Mouse (Mus musculus): ENCODE data around the gene Sohlh1. TPM values are rescaled to one million over a fixed set of nuclear protein-coding genes. Genes with fewer than 3 reads are reported as not detected.

Gene Sohlh1
- not detected in 2 replicates for polyA plus RNA-seq (2016; fragmentation: Nextera tagmentation; extraction: Ambion mirVana)

- peaks cover 8% of the 10 kb centered on the region; the same call in 1 of the 2 replicates for H3K9me3 ChIP-seq (replicated peaks)
- H3K27me3 ChIP-seq (replicated peaks) = peaks cover 26% of the 10 kb centered on the region
- no peak within 1 kb of the TSS for H3K27ac ChIP-seq (ENCODE audit: poor library complexity, severe bottlenecking)
- no peaks in the 10 kb centered on the region for H3K4me1 ChIP-seq (replicated peaks)
- H3K36me3 ChIP-seq = no peaks in the 10 kb centered on the region
- H3K4me3 ChIP-seq = no peak within 1 kb of the TSS
- ATAC-seq (ENCODE audit: insufficient number of reproducible peaks, low FRiP score) = no peak
- no peak within 1 kb of the TSS for H3K4me2 ChIP-seq
- no peak within 1 kb of the TSS for H3K9ac ChIP-seq
- WGBS = 73% methylated on average over 16 of the region's 16 CpGs
Observed at GRCm38 (mm10) chr2:25847226-25847625, at the start of gene Sohlh1. Gene Sohlh1, minus strand, starts transcription at chr2:25847248.

- Histone ChIP-seq H3K27me3 (replicated peaks) (peaks cover 10% of the 10 kb centered on the region; the same call in 1 of the 2 replicates), H3K9me3 (replicated peaks) (no peaks in the 10 kb centered on the region), H3K4me2 (no peak overlapping the region), H3K27ac (ENCODE audit: poor library complexity, severe bottlenecking) (no peak overlapping the region), H3K9ac (no peak overlapping the region), H3K4me1 (replicated peaks) (no peaks in the 10 kb centered on the region), H3K36me3 (no peaks in the 10 kb centered on the region), H3K4me3 (no peak overlapping the region)
- WGBS = 74% methylated on average over 7 of the region's 7 CpGs
- ATAC-seq (ENCODE audit: insufficient number of reproducible peaks, low FRiP score) = no peak
Observed at GRCm38 (mm10) chr2:25892440-25892839, 45.4 kb upstream of the Sohlh1 start.

- peaks cover 21% of the 10 kb centered on the region; the same call in 1 of the 2 replicates for H3K27me3 ChIP-seq (replicated peaks)
- H3K9me3 ChIP-seq (replicated peaks) = no peaks in the 10 kb centered on the region
- ATAC-seq (ENCODE audit: insufficient number of reproducible peaks, low FRiP score) = no peak
- WGBS = 50% methylated on average over 5 of the region's 5 CpGs
- no peak overlapping the region for H3K9ac ChIP-seq
- no peak overlapping the region for H3K4me2 ChIP-seq
- no peaks in the 10 kb centered on the region for H3K36me3 ChIP-seq
- no peaks in the 10 kb centered on the region for H3K4me1 ChIP-seq (replicated peaks)
- no peak overlapping the region for H3K27ac ChIP-seq (ENCODE audit: poor library complexity, severe bottlenecking)
- no peak overlapping the region for H3K4me3 ChIP-seq
Observed at GRCm38 (mm10) chr2:25888144-25888543, 41.1 kb upstream of the Sohlh1 start.

- H3K27me3 ChIP-seq (replicated peaks) = peaks cover 21% of the 10 kb centered on the region; the same call in 1 of the 2 replicates
- ATAC-seq (ENCODE audit: insufficient number of reproducible peaks, low FRiP score) = no peak
- H3K27ac ChIP-seq (ENCODE audit: poor library complexity, severe bottlenecking) = no peak overlapping the region
- H3K36me3 ChIP-seq = no peaks in the 10 kb centered on the region
- no peaks in the 10 kb centered on the region for H3K9me3 ChIP-seq (replicated peaks)
- no peak overlapping the region for H3K9ac ChIP-seq
- no peak overlapping the region for H3K4me3 ChIP-seq
- no peaks in the 10 kb centered on the region for H3K4me1 ChIP-seq (replicated peaks)
- WGBS = 58% methylated on average over 8 of the region's 8 CpGs
- H3K4me2 ChIP-seq = no peak overlapping the region
Observed at GRCm38 (mm10) chr2:25887226-25887625, 40.2 kb upstream of the Sohlh1 start.

GRCm38 (mm10) chr2:25884756-25885155 is 37.7 kb upstream of the Sohlh1 start:
- Histone ChIP-seq H3K4me3 (no peak overlapping the region), H3K9ac (no peak overlapping the region), H3K36me3 (no peaks in the 10 kb centered on the region), H3K27ac (ENCODE audit: poor library complexity, severe bottlenecking) (no peak overlapping the region), H3K4me1 (replicated peaks) (no peaks in the 10 kb centered on the region), H3K27me3 (replicated peaks) (peaks cover 25% of the 10 kb centered on the region), H3K9me3 (replicated peaks) (no peaks in the 10 kb centered on the region), H3K4me2 (no peak overlapping the region)
- 76% methylated on average over 3 of the region's 3 CpGs for WGBS
- no peak for ATAC-seq (ENCODE audit: insufficient number of reproducible peaks, low FRiP score)

- Histone ChIP-seq H3K36me3 (no peaks in the 10 kb centered on the region), H3K9ac (no peak overlapping the region), H3K9me3 (replicated peaks) (no peaks in the 10 kb centered on the region), H3K4me2 (no peak overlapping the region), H3K4me3 (no peak overlapping the region), H3K27ac (ENCODE audit: poor library complexity, severe bottlenecking) (no peak overlapping the region), H3K4me1 (replicated peaks) (peaks cover 5% of the 10 kb centered on the region; the same call in 1 of the 2 replicates), H3K27me3 (replicated peaks) (peaks cover 50% of the 10 kb centered on the region)
- ATAC-seq (ENCODE audit: insufficient number of reproducible peaks, low FRiP score) = no peak
- 56% methylated on average over 1 of the region's 1 CpGs for WGBS
Observed at GRCm38 (mm10) chr2:25882276-25882675, 35.2 kb upstream of the Sohlh1 start.

- peaks cover 68% of the 10 kb centered on the region for H3K27me3 ChIP-seq (replicated peaks)
- 57% methylated on average over 4 of the region's 4 CpGs for WGBS
Observed at GRCm38 (mm10) chr2:25879061-25879460, 32.0 kb upstream of the Sohlh1 start.

GRCm38 (mm10) chr2:25878516-25878915 is 31.5 kb upstream of the Sohlh1 start:
- H3K36me3 ChIP-seq = no peaks in the 10 kb centered on the region
- 64% methylated on average over 2 of the region's 2 CpGs for WGBS
- no peak overlapping the region for H3K4me2 ChIP-seq
- H3K4me1 ChIP-seq (replicated peaks) = peaks cover 5% of the 10 kb centered on the region; the same call in 1 of the 2 replicates
- ATAC-seq (ENCODE audit: insufficient number of reproducible peaks, low FRiP score) = no peak
- H3K4me3 ChIP-seq = no peak overlapping the region
- H3K27ac ChIP-seq (ENCODE audit: poor library complexity, severe bottlenecking) = no peak overlapping the region
- H3K27me3 ChIP-seq (replicated peaks) = peaks cover 70% of the 10 kb centered on the region
- no peak overlapping the region for H3K9ac ChIP-seq
- H3K9me3 ChIP-seq (replicated peaks) = no peaks in the 10 kb centered on the region

More at GRCm38 (mm10) chr2:25879061-25879460, 32.0 kb upstream of the Sohlh1 start:
- Histone ChIP-seq H3K9ac (no peak overlapping the region), H3K4me3 (no peak overlapping the region), H3K4me1 (replicated peaks) (peaks cover 5% of the 10 kb centered on the region; the same call in 1 of the 2 replicates), H3K4me2 (no peak overlapping the region), H3K27ac (ENCODE audit: poor library complexity, severe bottlenecking) (no peak overlapping the region), H3K9me3 (replicated peaks) (no peaks in the 10 kb centered on the region), H3K36me3 (no peaks in the 10 kb centered on the region)
- ATAC-seq (ENCODE audit: insufficient number of reproducible peaks, low FRiP score) = no peak

- peaks cover 72% of the 10 kb centered on the region for H3K27me3 ChIP-seq (replicated peaks)
- peaks cover 5% of the 10 kb centered on the region; the same call in 1 of the 2 replicates for H3K4me1 ChIP-seq (replicated peaks)
- 3% methylated on average over 49 of the region's 49 CpGs for WGBS
- no peak overlapping the region for H3K27ac ChIP-seq (ENCODE audit: poor library complexity, severe bottlenecking)
- H3K9ac ChIP-seq = no peak overlapping the region
- H3K36me3 ChIP-seq = no peaks in the 10 kb centered on the region
- no peaks in the 10 kb centered on the region for H3K9me3 ChIP-seq (replicated peaks)
- H3K4me3 ChIP-seq = peak overlapping the region; percentile 31
- ATAC-seq (ENCODE audit: insufficient number of reproducible peaks, low FRiP score) = no peak
- peak overlapping the region; percentile 59 for H3K4me2 ChIP-seq
Observed at GRCm38 (mm10) chr2:25877736-25878268, 30.8 kb upstream of the Sohlh1 start.

- H3K27me3 ChIP-seq (replicated peaks) = peaks cover 76% of the 10 kb centered on the region
- peak overlapping the region; percentile 59 for H3K4me2 ChIP-seq
- no peaks in the 10 kb centered on the region for H3K36me3 ChIP-seq
- H3K27ac ChIP-seq (ENCODE audit: poor library complexity, severe bottlenecking) = no peak overlapping the region
- no peak overlapping the region for H3K9ac ChIP-seq
- no peak for ATAC-seq (ENCODE audit: insufficient number of reproducible peaks, low FRiP score)
- H3K9me3 ChIP-seq (replicated peaks) = no peaks in the 10 kb centered on the region
- peak overlapping the region; percentile 31 for H3K4me3 ChIP-seq
- H3K4me1 ChIP-seq (replicated peaks) = peaks cover 5% of the 10 kb centered on the region; the same call in 1 of the 2 replicates
- 33% methylated on average over 7 of the region's 7 CpGs for WGBS
Observed at GRCm38 (mm10) chr2:25877250-25877735, 30.2 kb upstream of the Sohlh1 start.

GRCm38 (mm10) chr2:25866656-25867055 is 19.6 kb upstream of the Sohlh1 start:
- 40% methylated on average over 5 of the region's 5 CpGs for WGBS
- peaks cover 81% of the 10 kb centered on the region for H3K27me3 ChIP-seq (replicated peaks)

More at GRCm38 (mm10) chr2:25866656-25867055, 19.6 kb upstream of the Sohlh1 start:
- H3K36me3 ChIP-seq = no peaks in the 10 kb centered on the region
- H3K4me2 ChIP-seq = no peak overlapping the region
- no peak overlapping the region for H3K4me3 ChIP-seq
- no peak overlapping the region for H3K9ac ChIP-seq
- peaks cover 15% of the 10 kb centered on the region for H3K4me1 ChIP-seq (replicated peaks)
- no peaks in the 10 kb centered on the region for H3K9me3 ChIP-seq (replicated peaks)
- no peak for ATAC-seq (ENCODE audit: insufficient number of reproducible peaks, low FRiP score)
- H3K27ac ChIP-seq (ENCODE audit: poor library complexity, severe bottlenecking) = no peak overlapping the region
